Mouse (Mus musculus): ENCODE data around the gene Enah.

GRCm38 (mm10) chr1:181851521-181852310 is 168.1 kb downstream of the Enah start:
- no peak for TF ChIP-seq CTCF (IDR thresholded peaks at IDR 0.05; ENCODE audit: low read depth)
- no peak for TF ChIP-seq EP300 (IDR thresholded peaks at IDR 0.05; ENCODE audit: low read depth)
